Mouse (Mus musculus): ENCODE data around the gene Vamp5. TPM values are rescaled to one million over a fixed set of nuclear protein-coding genes. Genes with fewer than 3 reads are reported as not detected.

Gene Vamp5
- total and polyA plus RNA-seq, 3 experiments: 465 to 593 TPM; not detected in 1

DNA sequence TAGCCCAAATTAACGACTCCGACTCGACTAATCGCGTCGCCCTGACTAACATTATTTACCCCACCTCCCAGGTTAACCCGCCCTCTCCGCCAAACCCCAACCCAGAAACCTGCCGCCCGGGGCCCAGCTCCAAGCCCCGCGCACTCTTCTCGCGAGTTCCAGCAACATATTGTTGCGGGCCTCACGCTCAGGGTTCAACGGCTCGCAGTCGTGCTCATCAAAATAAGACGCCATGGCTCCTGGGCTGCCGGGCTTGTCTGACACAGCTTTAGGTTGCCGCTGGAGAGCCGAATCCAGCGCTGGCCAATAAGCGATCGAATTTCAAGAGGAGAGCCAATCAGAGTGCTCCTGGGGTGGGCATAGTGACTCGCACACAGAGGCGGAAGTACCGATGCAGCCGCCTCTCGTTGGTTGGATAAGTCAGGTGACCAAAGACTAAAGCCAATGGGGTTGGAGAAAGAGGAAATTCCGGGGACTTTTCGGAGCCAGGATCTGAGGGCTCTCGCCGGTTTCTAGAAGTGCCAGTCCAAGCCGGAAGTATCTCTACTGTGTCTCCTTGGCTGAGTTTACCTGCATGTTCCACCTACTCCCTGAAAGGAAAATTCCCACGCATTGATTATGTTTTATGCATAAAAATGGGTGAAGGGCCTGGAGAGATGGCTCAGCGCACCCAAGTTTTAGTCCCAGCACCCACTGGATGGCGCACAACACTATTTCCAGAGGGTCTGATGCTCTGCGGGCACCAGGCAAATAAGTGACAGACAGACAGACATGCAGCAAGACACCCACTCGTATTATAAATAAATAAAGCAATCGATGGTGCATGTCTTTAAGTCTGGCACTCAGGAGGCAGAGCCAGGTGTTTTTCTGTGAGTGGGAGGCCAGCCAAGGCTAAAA is 17.9 kb downstream of the Vamp5 start:
- TF ChIP-seq UBTF (IDR thresholded peaks at IDR 0.05; ENCODE audit: borderline replicate concordance, insufficient read depth, low read depth, low read length): no peak
- TF ChIP-seq USF1 (IDR thresholded peaks at IDR 0.05; ENCODE audit: low read depth, low read length): peak; percentile 99
- peak; percentile 94 for TF ChIP-seq TBP (IDR thresholded peaks at IDR 0.05; ENCODE audit: low read depth, low read length)
- peak; percentile 84 for TF ChIP-seq HCFC1 (IDR thresholded peaks at IDR 0.05; ENCODE audit: low read depth, low read length)
- no peak for TF ChIP-seq POLR2AphosphoS5 (IDR thresholded peaks at IDR 0.05; ENCODE audit: borderline replicate concordance, low read depth, low read length)
- peak; percentile 44; the same call in 1 of the 2 replicates for TF ChIP-seq KAT2A (conservative IDR thresholded peaks at IDR 0.05; ENCODE audit: low read depth, low read length)
- TF ChIP-seq GATA1 (IDR thresholded peaks at IDR 0.05; ENCODE audit: low read depth, low read length): no peak
- peak; percentile 85; the same call in 1 of the 2 replicates for TF ChIP-seq CHD2 (IDR thresholded peaks at IDR 0.05; ENCODE audit: low read length)
- TF ChIP-seq USF2 (IDR thresholded peaks at IDR 0.05; ENCODE audit: borderline replicate concordance in 1 of 2, insufficient read depth in 1 of 2, low read depth in 1 of 2, low read length in 2 of 2): peak; percentile 44 to 90
- TF ChIP-seq CHD1 (IDR thresholded peaks at IDR 0.05; ENCODE audit: low read depth, low read length): no peak
- peak; percentile 41; the same call in 1 of the 2 replicates for TF ChIP-seq NRF1 (IDR thresholded peaks at IDR 0.05; ENCODE audit: insufficient read depth, low read depth, low read length, poor library complexity, severe bottlenecking)
- peak; percentile 95 for TF ChIP-seq ZMIZ1 (IDR thresholded peaks at IDR 0.05; ENCODE audit: low read depth, low read length)
- peak; percentile 43; the same call in 1 of the 2 replicates for TF ChIP-seq TCF12 (IDR thresholded peaks at IDR 0.05; ENCODE audit: low read depth, low read length)
- TF ChIP-seq POLR2AphosphoS2 (IDR thresholded peaks at IDR 0.05; ENCODE audit: low read length): peak; percentile 93
- peak; percentile 74; the same call in 1 of the 2 replicates for TF ChIP-seq MAX (IDR thresholded peaks at IDR 0.05; ENCODE audit: low read length)
- TF ChIP-seq MXI1 (IDR thresholded peaks at IDR 0.05; ENCODE audit: low read depth, low read length): peak; percentile 88
- TF ChIP-seq MEF2A (IDR thresholded peaks at IDR 0.05; ENCODE audit: extremely low read depth, insufficient replicate concordance, low read depth, low read length, poor library complexity, severe bottlenecking): peak; percentile 9; the same call in 1 of the 2 replicates
- no peak for TF ChIP-seq GABPA (IDR thresholded peaks at IDR 0.05; ENCODE audit: low read depth, low read length)
- TF ChIP-seq EP300 (IDR thresholded peaks at IDR 0.05; ENCODE audit: low read depth in 1 of 2, low read length in 2 of 2): peak in 1 of 2 experiments; percentile 28; a peak in 1 of 4 replicates
- 0 out of 2 replicates have a peak, but pooled peaks have one; percentile 19 for TF ChIP-seq ETS1 (IDR thresholded peaks at IDR 0.05; ENCODE audit: low read depth, low read length)
- 0 out of 2 replicates have a peak, but pooled peaks have one; percentile 6 for TF ChIP-seq SMC3 (IDR thresholded peaks at IDR 0.05; ENCODE audit: low read depth, low read length)
- peak; percentile 59 to 95; a peak in 3 of 4 replicates for TF ChIP-seq POLR2A (IDR thresholded peaks at IDR 0.05; ENCODE audit: control insufficient read depth in 1 of 2, insufficient read depth in 1 of 2, low read depth in 1 of 2, low read length in 2 of 2, poor library complexity in 1 of 2)
- TF ChIP-seq CTCF (IDR thresholded peaks at IDR 0.05 in 2 of 3, conservative IDR thresholded peaks at IDR 0.05 in 1 of 3; ENCODE audit: control insufficient read depth in 1 of 3, insufficient read depth in 1 of 3, low read depth in 2 of 3, low read length in 3 of 3, poor library complexity in 1 of 3, severe bottlenecking in 1 of 3): peak in 1 of 3 experiments; percentile 30; a peak in 4 of 6 replicates
- TF ChIP-seq MAFK (IDR thresholded peaks at IDR 0.05; ENCODE audit: borderline replicate concordance, low read depth, low read length): no peak
- TF ChIP-seq NELFE (IDR thresholded peaks at IDR 0.05; ENCODE audit: low read depth, low read length): peak; percentile 92
- no peak for TF ChIP-seq ZKSCAN1 (IDR thresholded peaks at IDR 0.05; ENCODE audit: low read depth, low read length)
- peak; percentile 43; the same call in 1 of the 2 replicates for TF ChIP-seq MAZ (IDR thresholded peaks at IDR 0.05; ENCODE audit: low read depth, low read length)
- TF ChIP-seq E2F4 (IDR thresholded peaks at IDR 0.05; ENCODE audit: borderline replicate concordance, low read depth, low read length): no peak
- TF ChIP-seq ELF1 (IDR thresholded peaks at IDR 0.05; ENCODE audit: low read depth, low read length): peak; percentile 98
- peak; percentile 90 for TF ChIP-seq SIN3A (IDR thresholded peaks at IDR 0.05; ENCODE audit: low read length)
- H3K79me2 ChIP-seq (ENCODE audit: control insufficient read depth, insufficient read depth, low read length, poor library complexity): peaks cover 8% of the 10 kb centered on the region
- peak overlapping the region; percentile 86 for H3K9ac ChIP-seq (ENCODE audit: control insufficient read depth, low read depth, low read length, poor library complexity, severe bottlenecking)
- H3K27ac ChIP-seq (ENCODE audit: control insufficient read depth, low read depth, low read length): peak overlapping the region; percentile 90
- peaks cover 0 to 27% of the 10 kb centered on the region in 2 experiments; a peak in 2 of 4 replicates for H3K36me3 ChIP-seq (ENCODE audit: control insufficient read depth in 1 of 2, insufficient read depth in 2 of 2, low read length in 2 of 2)
- no peaks in the 10 kb centered on the region for H3K9me3 ChIP-seq (replicated peaks; ENCODE audit: insufficient read depth, low read length)
- H3K27me3 ChIP-seq (ENCODE audit: control insufficient read depth in 1 of 2, insufficient read depth in 2 of 2, low read length in 2 of 2): no peaks in the 10 kb centered on the region
- H3K4me1 ChIP-seq (ENCODE audit: control insufficient read depth in 1 of 2, insufficient read depth in 2 of 2, low read length in 2 of 2): peaks cover 0 to 31% of the 10 kb centered on the region in 2 experiments; a peak in 2 of 4 replicates
- peak overlapping the region; percentile 80 to 84 for H3K4me3 ChIP-seq (ENCODE audit: control insufficient read depth in 1 of 2, insufficient read depth in 1 of 2, low read depth in 2 of 2, low read length in 2 of 2)
- peak; percentile 99 for DNase-seq (ENCODE audit: low read depth, low spot score)

Measured in MEL (cell line).